Mouse (Mus musculus): Measurements from ENCODE around the gene Nck2. TPM values are rescaled to one million over a fixed set of nuclear protein-coding genes. Genes with fewer than 3 reads are reported as not detected.

Nck2 gene
- polyA plus RNA-seq, 1 experiment from 2014 or later = 60.2 TPM

DNA sequence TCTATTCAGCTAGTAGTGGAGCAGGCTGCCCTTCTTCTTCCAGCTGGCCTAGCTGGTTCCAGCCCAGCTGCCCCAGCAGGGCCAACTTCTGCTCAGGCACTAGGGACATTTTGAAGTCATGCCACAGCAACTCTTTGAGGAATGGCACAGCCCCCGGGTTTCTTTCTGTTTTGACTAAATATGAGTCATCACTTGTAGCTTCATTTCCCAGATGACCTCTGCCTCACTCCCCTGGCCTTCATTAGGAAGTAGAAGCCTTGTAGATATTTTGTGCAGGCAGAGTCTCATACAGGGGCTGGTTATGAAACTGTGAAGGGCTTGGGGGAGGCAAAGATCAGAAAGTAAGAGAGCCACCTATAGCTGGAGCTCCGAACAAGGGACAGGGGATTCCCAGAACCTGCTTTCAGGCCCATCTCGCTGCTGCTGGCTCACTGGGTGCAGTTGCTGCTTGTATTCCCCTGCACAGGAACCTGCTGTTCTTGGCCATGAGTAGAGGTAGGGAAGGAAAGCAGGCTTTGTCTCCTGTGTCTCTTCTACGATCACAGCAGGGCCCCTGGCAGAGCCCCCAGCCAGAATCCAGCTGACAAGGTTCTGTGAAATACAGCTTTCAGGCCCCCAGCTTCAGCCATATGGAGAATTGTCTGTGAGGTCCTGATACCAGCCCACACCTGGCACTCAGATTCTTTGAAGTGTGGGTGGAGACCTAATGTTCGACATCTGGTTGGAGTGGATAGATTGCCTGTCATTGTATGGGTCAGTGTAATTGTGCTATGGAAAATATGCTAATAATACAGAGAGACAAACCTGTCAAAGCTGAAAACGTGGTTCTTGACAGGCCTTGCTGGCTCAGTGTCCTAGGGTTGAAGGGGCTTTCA lies 30.4 kb downstream of the Nck2 start:
- no peaks in the 10 kb centered on the region for H3K9me3 ChIP-seq
- H3K27me3 ChIP-seq = no peaks in the 10 kb centered on the region
- WGBS = 67% methylated on average over 6 of the region's 6 CpGs
- H3K4me1 ChIP-seq = peaks cover 25% of the 10 kb centered on the region
- no peaks in the 10 kb centered on the region for H3K36me3 ChIP-seq
- H3K4me3 ChIP-seq = no peak overlapping the region
- H3K27ac ChIP-seq (replicated peaks) = peak overlapping the region; percentile 38
- no peak overlapping the region for H3K4me2 ChIP-seq (replicated peaks)
- no peak for ATAC-seq (replicated peaks)
- H3K9ac ChIP-seq (replicated peaks) = no peak overlapping the region

GRCm38 (mm10) chr1:43477954-43478353 lies 33.6 kb downstream of the Nck2 start:
- Histone ChIP-seq H3K4me1 (peaks cover 25% of the 10 kb centered on the region), H3K9ac (replicated peaks) (no peak overlapping the region), H3K9me3 (no peaks in the 10 kb centered on the region), H3K4me2 (replicated peaks) (no peak overlapping the region), H3K4me3 (no peak overlapping the region), H3K36me3 (no peaks in the 10 kb centered on the region), H3K27ac (replicated peaks) (no peak overlapping the region), H3K27me3 (no peaks in the 10 kb centered on the region)
- no peak for ATAC-seq (replicated peaks)
- 94% methylated on average over 3 of the region's 3 CpGs for WGBS

DNA sequence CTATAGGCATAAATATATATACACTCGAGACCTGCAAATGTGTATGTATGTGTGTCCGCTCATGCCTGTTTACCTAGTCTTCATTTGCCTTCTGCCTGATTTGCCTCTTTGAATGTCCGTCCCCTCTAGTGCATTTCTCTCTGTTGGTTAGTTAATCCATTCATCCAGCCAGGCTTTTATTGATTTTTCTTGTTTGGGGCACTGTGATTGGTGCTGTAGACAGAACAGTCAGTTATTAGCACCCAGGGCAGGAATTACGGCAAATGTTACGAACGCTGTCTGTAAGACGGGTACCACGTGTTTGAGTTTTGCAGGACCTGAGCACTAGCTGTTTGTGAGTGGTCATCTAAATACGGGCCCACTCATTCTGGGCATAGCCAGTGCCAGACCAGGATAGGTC lies 40.8 kb downstream of the Nck2 start:
- Histone ChIP-seq H3K27ac (replicated peaks) (no peak overlapping the region), H3K27me3 (no peaks in the 10 kb centered on the region), H3K9me3 (no peaks in the 10 kb centered on the region), H3K9ac (replicated peaks) (no peak overlapping the region), H3K36me3 (no peaks in the 10 kb centered on the region), H3K4me3 (no peak overlapping the region), H3K4me2 (replicated peaks) (no peak overlapping the region), H3K4me1 (peaks cover 33% of the 10 kb centered on the region)
- ATAC-seq (replicated peaks) = no peak
- WGBS = 67% methylated on average over 9 of the region's 9 CpGs

DNA sequence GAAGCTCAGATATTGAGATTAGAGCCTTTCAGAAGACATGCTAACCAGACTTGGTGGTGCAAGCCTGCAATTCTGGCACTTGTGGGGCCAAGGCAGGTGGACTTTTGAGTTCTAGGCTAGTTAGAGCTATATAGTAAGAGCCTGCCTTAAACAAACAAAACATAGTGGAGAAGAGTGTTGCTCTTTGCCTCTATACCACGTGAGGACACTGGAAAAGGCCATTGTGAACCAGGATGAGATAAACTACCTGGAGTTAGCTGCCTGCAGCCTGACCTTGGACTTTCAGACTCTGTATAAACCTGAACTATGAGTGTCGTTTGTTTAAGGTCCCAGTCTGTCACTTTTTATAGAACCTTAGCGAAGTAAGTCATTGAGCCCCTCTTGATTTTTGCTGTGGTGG lies 42.1 kb downstream of the Nck2 start:
- WGBS = 92% methylated on average over 3 of the region's 3 CpGs
- H3K9ac ChIP-seq (replicated peaks) = no peak overlapping the region
- no peak for ATAC-seq (replicated peaks)

GRCm38 (mm10) chr1:43486956-43487722 lies 42.8 kb downstream of the Nck2 start:
- H3K9ac ChIP-seq (replicated peaks) = no peak overlapping the region
- no peaks in the 10 kb centered on the region for H3K9me3 ChIP-seq
- H3K36me3 ChIP-seq = no peaks in the 10 kb centered on the region
- WGBS = 66% methylated on average over 3 of the region's 3 CpGs
- H3K27me3 ChIP-seq = no peaks in the 10 kb centered on the region
- H3K4me1 ChIP-seq = peaks cover 33% of the 10 kb centered on the region
- H3K4me2 ChIP-seq (replicated peaks) = no peak overlapping the region
- no peak overlapping the region for H3K4me3 ChIP-seq
- no peak overlapping the region for H3K27ac ChIP-seq (replicated peaks)
- ATAC-seq (replicated peaks) = no peak

More for the DNA sequence above, 42.1 kb downstream of the Nck2 start:
- Histone ChIP-seq H3K27me3 (no peaks in the 10 kb centered on the region), H3K4me3 (no peak overlapping the region), H3K9me3 (no peaks in the 10 kb centered on the region), H3K36me3 (no peaks in the 10 kb centered on the region), H3K4me1 (peaks cover 33% of the 10 kb centered on the region), H3K4me2 (replicated peaks) (no peak overlapping the region), H3K27ac (replicated peaks) (no peak overlapping the region)

- H3K9ac ChIP-seq (replicated peaks) = no peak overlapping the region
- no peaks in the 10 kb centered on the region for H3K27me3 ChIP-seq
- H3K4me3 ChIP-seq = no peak overlapping the region
- H3K4me2 ChIP-seq (replicated peaks) = no peak overlapping the region
- H3K4me1 ChIP-seq = peaks cover 33% of the 10 kb centered on the region
- H3K27ac ChIP-seq (replicated peaks) = no peak overlapping the region
- no peaks in the 10 kb centered on the region for H3K36me3 ChIP-seq
- no peak for ATAC-seq (replicated peaks)
- H3K9me3 ChIP-seq = no peaks in the 10 kb centered on the region
Measured at GRCm38 (mm10) chr1:43489311-43489710, 44.9 kb downstream of the Nck2 start.

- Histone ChIP-seq H3K4me1 (peaks cover 33% of the 10 kb centered on the region), H3K36me3 (no peaks in the 10 kb centered on the region), H3K4me3 (no peak overlapping the region), H3K27me3 (no peaks in the 10 kb centered on the region), H3K27ac (replicated peaks) (no peak overlapping the region), H3K4me2 (replicated peaks) (no peak overlapping the region), H3K9me3 (no peaks in the 10 kb centered on the region), H3K9ac (replicated peaks) (no peak overlapping the region)
- WGBS = 96% methylated on average over 8 of the region's 8 CpGs
- ATAC-seq (replicated peaks) = no peak
Measured at GRCm38 (mm10) chr1:43491506-43492269, 47.3 kb downstream of the Nck2 start.

DNA sequence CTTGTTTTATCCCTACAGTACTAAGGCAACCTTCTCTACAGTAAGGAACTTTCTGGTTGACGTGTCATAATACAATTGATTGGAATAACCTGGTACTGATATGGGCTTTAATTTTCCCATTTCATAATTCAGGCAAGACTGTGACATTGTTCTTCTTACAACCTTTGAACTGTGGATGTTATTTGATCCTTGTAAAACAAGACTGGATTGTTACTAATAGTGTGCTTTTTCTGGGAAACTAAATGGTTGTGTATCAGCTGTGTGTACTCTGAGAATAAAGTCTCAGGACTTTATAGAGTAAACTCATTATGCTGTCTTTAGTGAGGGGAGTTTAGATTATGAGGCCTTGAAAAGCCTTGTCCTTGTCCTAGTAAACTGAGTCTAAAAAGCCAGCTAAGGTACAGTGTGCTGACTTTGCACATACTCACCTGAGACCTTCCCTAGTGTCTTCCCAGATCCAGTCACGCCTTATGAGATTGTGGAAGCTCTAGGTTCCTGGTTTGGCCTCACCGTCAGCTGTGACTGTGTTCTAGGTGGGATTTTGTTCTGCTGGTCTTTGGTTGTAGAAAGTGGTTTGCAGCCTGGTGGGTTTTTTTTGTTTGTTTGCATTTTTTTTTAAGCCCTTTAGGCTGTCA lies 48.5 kb downstream of the Nck2 start:
- Histone ChIP-seq H3K4me1 (peaks cover 35% of the 10 kb centered on the region), H3K9ac (replicated peaks) (no peak overlapping the region), H3K27me3 (no peaks in the 10 kb centered on the region), H3K27ac (replicated peaks) (no peak overlapping the region), H3K9me3 (no peaks in the 10 kb centered on the region), H3K4me3 (no peak overlapping the region), H3K4me2 (replicated peaks) (no peak overlapping the region), H3K36me3 (no peaks in the 10 kb centered on the region)
- WGBS = 91% methylated on average over 3 of the region's 3 CpGs
- no peak for ATAC-seq (replicated peaks)

GRCm38 (mm10) chr1:43496051-43496450 lies 51.7 kb downstream of the Nck2 start:
- Histone ChIP-seq H3K4me1 (peaks cover 36% of the 10 kb centered on the region), H3K36me3 (no peaks in the 10 kb centered on the region), H3K4me2 (replicated peaks) (no peak overlapping the region), H3K27ac (replicated peaks) (no peak overlapping the region), H3K27me3 (no peaks in the 10 kb centered on the region), H3K9ac (replicated peaks) (no peak overlapping the region), H3K4me3 (no peak overlapping the region), H3K9me3 (no peaks in the 10 kb centered on the region)
- no peak for ATAC-seq (replicated peaks)
- WGBS = 75% methylated on average over 4 of the region's 4 CpGs

- 86% methylated on average over 3 of the region's 3 CpGs for WGBS
- Histone ChIP-seq H3K4me2 (replicated peaks) (no peak overlapping the region), H3K9ac (replicated peaks) (no peak overlapping the region), H3K4me3 (no peak overlapping the region), H3K9me3 (no peaks in the 10 kb centered on the region), H3K36me3 (no peaks in the 10 kb centered on the region), H3K27me3 (no peaks in the 10 kb centered on the region), H3K4me1 (peaks cover 41% of the 10 kb centered on the region), H3K27ac (replicated peaks) (no peak overlapping the region)
- no peak for ATAC-seq (replicated peaks)
Measured at GRCm38 (mm10) chr1:43496993-43497392, 52.6 kb downstream of the Nck2 start.

DNA sequence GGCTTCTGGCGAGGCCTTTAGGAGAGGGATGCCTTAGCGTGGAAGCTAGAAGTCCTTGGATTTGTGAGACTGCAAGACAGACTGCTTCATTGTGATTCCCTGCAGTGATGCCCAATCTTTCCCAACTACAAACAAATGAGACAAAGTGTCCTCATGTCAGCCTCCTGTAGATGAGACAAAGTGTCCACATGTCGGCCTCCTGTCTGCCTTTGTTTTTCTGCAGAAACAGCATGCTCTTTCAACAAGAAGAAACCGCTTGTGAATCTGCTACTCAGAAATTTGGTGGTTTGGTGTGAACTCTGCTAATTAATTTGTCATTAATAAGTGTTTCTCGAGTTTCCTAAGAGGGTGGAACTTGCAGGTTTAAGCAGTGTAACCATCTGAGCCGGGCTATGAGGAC lies 53.6 kb downstream of the Nck2 start:
- no peak overlapping the region for H3K4me2 ChIP-seq (replicated peaks)
- 0 out of 2 replicates have a peak, but pooled peaks have one; percentile 36 for ATAC-seq (replicated peaks)
- 35% methylated on average over 6 of the region's 6 CpGs for WGBS
- H3K36me3 ChIP-seq = no peaks in the 10 kb centered on the region
- no peaks in the 10 kb centered on the region for H3K27me3 ChIP-seq
- peaks cover 48% of the 10 kb centered on the region for H3K4me1 ChIP-seq
- peak overlapping the region; percentile 67 for H3K27ac ChIP-seq (replicated peaks)
- no peak overlapping the region for H3K4me3 ChIP-seq
- H3K9ac ChIP-seq (replicated peaks) = no peak overlapping the region
- no peaks in the 10 kb centered on the region for H3K9me3 ChIP-seq
